8 mouse cellular contexts compared by ENCODE assay signal in the genomic region with DNA sequence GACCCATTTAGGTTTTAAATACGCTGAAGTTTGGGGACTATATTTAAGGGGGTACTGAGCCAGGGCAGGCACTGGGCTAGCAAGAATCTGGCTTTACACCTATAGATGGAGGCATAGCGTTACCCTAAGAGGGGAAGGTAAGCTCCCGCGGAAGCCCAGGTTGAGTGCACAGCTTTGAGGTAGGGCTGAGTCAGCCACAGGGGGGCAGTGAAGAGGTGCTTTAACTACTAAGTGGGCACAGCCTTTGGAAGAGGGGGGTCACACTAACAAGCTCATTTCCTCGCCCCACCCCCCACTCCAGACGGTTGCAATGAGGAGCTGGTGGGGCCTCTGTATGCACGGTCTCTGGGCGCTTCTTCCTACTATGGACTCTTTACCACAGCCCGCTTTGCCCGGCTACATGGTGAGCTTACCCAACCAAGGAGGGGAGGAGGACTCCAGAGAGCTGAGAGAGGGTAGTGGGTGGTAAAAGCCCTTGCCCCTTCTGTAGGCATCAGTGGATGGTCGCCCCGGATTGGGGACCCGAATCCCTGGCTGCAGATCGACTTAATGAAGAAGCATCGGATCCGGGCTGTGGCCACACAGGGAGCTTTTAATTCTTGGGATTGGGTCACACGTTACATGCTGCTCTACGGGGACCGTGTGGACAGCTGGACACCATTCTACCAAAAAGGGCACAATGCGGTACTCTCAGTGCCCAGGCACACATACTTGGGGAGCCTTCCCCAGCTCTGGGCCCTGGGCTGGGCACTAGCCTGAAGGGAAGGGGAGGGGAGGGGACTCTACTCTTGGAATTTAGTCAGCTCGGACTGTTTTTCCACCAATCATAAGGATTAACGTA. TPM values are rescaled to one million over a fixed set of nuclear protein-coding genes. Genes with fewer than 3 reads are reported as not detected.
DNase-seq lines count a peak whose midpoint lies in the region; ATAC-seq and TF ChIP-seq lines count a peak whose summit lies in the region.

No protein-coding gene starts in this region.

- peak; percentile 93 for DNase-seq in cerebellum, adult 9-11 months
- peak; percentile 69 to 76 for DNase-seq in kidney, postnatal 25 days
- DNase-seq in lung, adult 2 months, result peak; percentile 41

- 33% methylated on average over 22 of the region's 22 CpGs for WGBS in heart, embryonic 12.5 days
- 41% methylated on average over 22 of the region's 22 CpGs for WGBS in lung, adult 2 months
- 26% methylated on average over 22 of the region's 22 CpGs for WGBS in olfactory bulb, adult 2 months

- no peak overlapping the region for H3K27ac ChIP-seq in heart, embryonic 12.5 days (ENCODE audit: poor library complexity, severe bottlenecking)
- H3K27ac ChIP-seq in olfactory bulb, adult 2 months (ENCODE audit: insufficient read depth, low read depth, low read length), result no peak overlapping the region

- H3K4me1 ChIP-seq in megakaryocyte, embryonic 14.5 days, result peaks cover 95% of the 10 kb centered on the region
- peaks cover 46% of the 10 kb centered on the region for H3K4me1 ChIP-seq in heart, embryonic 12.5 days (replicated peaks)
- H3K4me1 ChIP-seq in lung, adult 2 months (ENCODE audit: control insufficient read depth, insufficient read depth, low read length), result peaks cover 15% of the 10 kb centered on the region
- H3K4me1 ChIP-seq in olfactory bulb, adult 2 months (ENCODE audit: control insufficient read depth, insufficient read depth, low read length), result peaks cover 38% of the 10 kb centered on the region

- no peak for TF ChIP-seq POLR2A in lung, adult 2 months (IDR thresholded peaks at IDR 0.05; ENCODE audit: borderline replicate concordance, extremely low read depth, low read depth, low read length)
- no peak for TF ChIP-seq POLR2A in olfactory bulb, adult 2 months (IDR thresholded peaks at IDR 0.05; ENCODE audit: insufficient read depth, low read depth, low read length)

- H3K36me3 ChIP-seq in megakaryocyte, embryonic 14.5 days (replicated peaks; ENCODE audit: low read length), result peaks cover 2% of the 10 kb centered on the region
- no peaks in the 10 kb centered on the region for H3K36me3 ChIP-seq in heart, embryonic 12.5 days

- peak overlapping the region; percentile 42 for H3K4me3 ChIP-seq in megakaryocyte, embryonic 14.5 days (replicated peaks)
- H3K4me3 ChIP-seq in heart, embryonic 12.5 days, result no peak overlapping the region
- H3K4me3 ChIP-seq in lung, adult 2 months (replicated peaks; ENCODE audit: extremely low read depth, low read depth, low read length), result no peak overlapping the region
- peak overlapping the region; percentile 20 for H3K4me3 ChIP-seq in olfactory bulb, adult 2 months (ENCODE audit: insufficient read depth, low read depth, low read length)

- no peak for ATAC-seq in megakaryocyte, adult 5-6 weeks (ENCODE audit: poor library complexity, severe bottlenecking)
- no peak for ATAC-seq in heart, embryonic 12.5 days (ENCODE audit: insufficient number of reproducible peaks, low FRiP score)
- no peak for ATAC-seq in inflammation-experienced regulatory T-cells, adult 6 months

- peak; percentile 63 for TF ChIP-seq CTCF in lung, adult 2 months (IDR thresholded peaks at IDR 0.05; ENCODE audit: insufficient read depth, low read length)
- TF ChIP-seq CTCF in olfactory bulb, adult 2 months (IDR thresholded peaks at IDR 0.05; ENCODE audit: insufficient read depth, low read depth, low read length), result no peak; the same call in 1 of the 2 replicates

- H3K9ac ChIP-seq in heart, embryonic 12.5 days, result no peak overlapping the region

- peaks cover 87% of the 10 kb centered on the region for H3K27me3 ChIP-seq in megakaryocyte, embryonic 14.5 days (replicated peaks)
- peaks cover 39% of the 10 kb centered on the region for H3K27me3 ChIP-seq in heart, embryonic 12.5 days (replicated peaks)

- H3K9me3 ChIP-seq in megakaryocyte, embryonic 14.5 days, result no peaks in the 10 kb centered on the region
- no peaks in the 10 kb centered on the region for H3K9me3 ChIP-seq in heart, embryonic 12.5 days (replicated peaks)

- H3K4me2 ChIP-seq in heart, embryonic 12.5 days, result peak overlapping the region; percentile 73

RNA-seq across cellular contexts. Expression of a gene that starts 1.9 kb away (rescaled TPM):
- polyA plus RNA-seq in megakaryocyte, embryonic 14.5 days (2012; ENCODE audit: insufficient read depth, low replicate concordance), result 0.13 TPM in 1 of 2 replicates, not detected in the other
- 0.11 TPM in 1 of 2 replicates, not detected in the other for total RNA-seq in megakaryocyte, adult 5-6 weeks (2015)
- total RNA-seq in megakaryocyte, adult 5-6 weeks (2017), result 0.07 and 0.37 TPM in 2 replicates
- 0.15 and 0.36 TPM in 2 replicates for polyA plus RNA-seq in heart, embryonic 12.5 days (2016; fragmentation: Nextera tagmentation; extraction: Ambion mirVana)
- polyA plus RNA-seq in lung, adult 2 months (2012; rRNA removed), result 0.45 and 0.62 TPM in 2 replicates
- polyA plus RNA-seq in olfactory bulb, adult 2 months (2012; ENCODE audit: insufficient read depth, insufficient read length, low replicate concordance, missing spikeins), result not detected in 2 replicates
- under 1 TPM in 2 of 3 experiments, not detected in 1; 0.33 to 0.55 TPM for polyA plus RNA-seq in inflammation-experienced regulatory T-cells, adult 6 months (2017; shearing (Covaris generic))

RNA-seq across cellular contexts. Expression of a gene that starts 6.0 kb away (rescaled TPM):
- 2.3 and 6.6 TPM in 2 replicates for polyA plus RNA-seq in megakaryocyte, embryonic 14.5 days (2012; ENCODE audit: insufficient read depth, low replicate concordance)
- 0.96 and 1.6 TPM in 2 replicates for total RNA-seq in megakaryocyte, adult 5-6 weeks (2015)
- total RNA-seq in megakaryocyte, adult 5-6 weeks (2017), result 1.8 and 3.8 TPM in 2 replicates
- polyA plus RNA-seq in heart, embryonic 12.5 days (2016; fragmentation: Nextera tagmentation; extraction: Ambion mirVana), result 10.4 and 10.6 TPM in 2 replicates
- polyA plus RNA-seq in lung, adult 2 months (2012; rRNA removed), result 41.2 and 47.4 TPM in 2 replicates
- polyA plus RNA-seq in olfactory bulb, adult 2 months (2012; ENCODE audit: insufficient read depth, insufficient read length, low replicate concordance, missing spikeins), result not detected in 2 replicates
- polyA plus RNA-seq in inflammation-experienced regulatory T-cells, adult 6 months (2017; shearing (Covaris generic)), result not detected

RNA-seq across cellular contexts. Expression of a gene that starts 6.8 kb away (rescaled TPM):
- 0.72 and 0.89 TPM in 2 replicates for polyA plus RNA-seq in megakaryocyte, embryonic 14.5 days (2012; ENCODE audit: insufficient read depth, low replicate concordance)
- not detected in 2 replicates for total RNA-seq in megakaryocyte, adult 5-6 weeks (2015)
- 0.07 TPM in 1 of 2 replicates, not detected in the other for total RNA-seq in megakaryocyte, adult 5-6 weeks (2017)
- 0.37 and 0.71 TPM in 2 replicates for polyA plus RNA-seq in heart, embryonic 12.5 days (2016; fragmentation: Nextera tagmentation; extraction: Ambion mirVana)
- polyA plus RNA-seq in lung, adult 2 months (2012; rRNA removed), result 2.6 and 2.7 TPM in 2 replicates
- not detected in 2 replicates for polyA plus RNA-seq in olfactory bulb, adult 2 months (2012; ENCODE audit: insufficient read depth, insufficient read length, low replicate concordance, missing spikeins)
- polyA plus RNA-seq in inflammation-experienced regulatory T-cells, adult 6 months (2017; shearing (Covaris generic)), result under 1 TPM in 2 of 3 experiments, not detected in 1; 0.09 to 0.15 TPM

RNA-seq across cellular contexts. Expression of a gene that starts 21.4 kb away (rescaled TPM):
- not detected in 2 replicates for polyA plus RNA-seq in megakaryocyte, embryonic 14.5 days (2012; ENCODE audit: insufficient read depth, low replicate concordance)
- total RNA-seq in megakaryocyte, adult 5-6 weeks (2015), result not detected in 2 replicates
- not detected in 2 replicates for total RNA-seq in megakaryocyte, adult 5-6 weeks (2017)
- polyA plus RNA-seq in heart, embryonic 12.5 days (2016; fragmentation: Nextera tagmentation; extraction: Ambion mirVana), result 3.3 and 3.6 TPM in 2 replicates
- polyA plus RNA-seq in lung, adult 2 months (2012; rRNA removed), result 2.4 and 3.2 TPM in 2 replicates
- not detected in 2 replicates for polyA plus RNA-seq in olfactory bulb, adult 2 months (2012; ENCODE audit: insufficient read depth, insufficient read length, low replicate concordance, missing spikeins)
- 1 to 10 TPM; 1.2 to 1.8 (median 1.5) TPM for polyA plus RNA-seq in inflammation-experienced regulatory T-cells, adult 6 months (2017; shearing (Covaris generic))

RNA-seq across cellular contexts. Expression of a gene that starts 49.1 kb away (rescaled TPM):
- polyA plus RNA-seq in megakaryocyte, embryonic 14.5 days (2012; ENCODE audit: insufficient read depth, low replicate concordance), result 0.65 and 2.0 TPM in 2 replicates
- 20.0 and 20.8 TPM in 2 replicates for total RNA-seq in megakaryocyte, adult 5-6 weeks (2015)
- total RNA-seq in megakaryocyte, adult 5-6 weeks (2017), result 20.0 and 20.1 TPM in 2 replicates
- 14.9 and 16.1 TPM in 2 replicates for polyA plus RNA-seq in heart, embryonic 12.5 days (2016; fragmentation: Nextera tagmentation; extraction: Ambion mirVana)
- 38.9 and 50.1 TPM in 2 replicates for polyA plus RNA-seq in lung, adult 2 months (2012; rRNA removed)
- polyA plus RNA-seq in olfactory bulb, adult 2 months (2012; ENCODE audit: insufficient read depth, insufficient read length, low replicate concordance, missing spikeins), result not detected in 2 replicates
- polyA plus RNA-seq in inflammation-experienced regulatory T-cells, adult 6 months (2017; shearing (Covaris generic)), result 10 to 100 TPM; 38.0 to 70.6 (median 62.7) TPM

Comparison
In these comparisons a context has a peak if more than half of its experiments do, and no peak if none do; other contexts are left out.
1. H3K4me3 ChIP-seq: peak in megakaryocyte, embryonic 14.5 days (single experiment) and olfactory bulb, adult 2 months (single experiment); none in heart, embryonic 12.5 days (single experiment) and lung, adult 2 months (single experiment).
2. DNase-seq: peak in every context shown above with its lines; median percentile 93 in cerebellum, adult 9-11 months; 72 in kidney, postnatal 25 days; 41 in lung, adult 2 months.